Mouse (Mus musculus): ENCODE results near the gene Tapt1.
"Not testable (repeated sequence)": the region's sequence is repeated elsewhere in the genome, so short reads cannot be mapped to it uniquely, and the experiment has no call there.

Tapt1 gene

DNA sequence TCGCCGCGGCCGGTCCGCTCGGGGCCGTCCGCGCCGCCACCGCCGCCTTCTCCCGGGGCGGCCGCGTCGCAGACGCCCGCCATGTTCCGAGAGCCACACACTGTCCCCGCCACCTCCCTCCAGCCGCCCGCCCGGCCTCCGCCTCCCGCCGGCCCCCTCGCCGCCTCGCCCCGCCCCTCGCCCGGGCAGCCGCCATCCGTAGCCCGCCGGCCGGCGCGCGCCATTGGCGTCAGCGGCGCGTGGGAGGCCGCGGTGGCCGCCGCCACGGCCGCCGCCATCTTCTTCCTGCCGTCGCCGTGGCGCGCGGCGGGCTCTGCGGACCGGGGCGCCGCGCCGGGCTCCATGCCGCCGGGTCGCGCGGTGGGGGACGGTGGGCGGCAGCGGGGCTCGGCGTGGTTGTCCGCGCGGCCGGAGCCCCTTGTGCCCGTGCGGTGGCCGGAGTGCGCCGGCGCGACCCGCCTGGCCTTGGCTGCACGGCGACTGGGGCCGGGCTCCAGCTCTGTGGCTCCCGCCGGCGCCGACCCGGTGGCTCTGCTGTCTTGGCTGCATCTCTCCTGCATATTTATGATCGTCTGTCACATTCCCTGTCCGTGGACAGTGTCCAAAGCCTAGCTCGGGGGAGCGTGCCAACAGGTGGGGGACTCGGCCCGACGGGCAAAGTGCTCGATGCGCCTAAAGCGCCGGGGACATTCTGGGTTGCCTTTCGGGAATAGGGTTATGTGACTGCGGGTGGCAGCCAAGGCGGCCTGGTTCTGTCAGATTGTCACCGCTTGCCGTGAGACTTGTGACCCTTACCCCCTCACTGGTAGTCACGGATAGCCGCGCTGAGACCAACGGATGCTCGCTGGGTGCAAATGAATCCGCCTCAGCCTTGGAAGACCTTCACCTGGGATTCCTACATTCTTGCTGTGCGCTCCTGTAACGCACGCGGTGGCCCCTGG, at the start of gene Tapt1:
Tapt1 (minus strand) TSS at position 106 of the 941 bp plus-strand sequence.
- peak; percentile 84 to 86 for DNase-seq (ENCODE audit: low spot score in 2 of 2)

GRCm38 (mm10) chr5:44271564-44271963, 45.1 kb upstream of the Tapt1 start:
- no peak for DNase-seq (ENCODE audit: low spot score in 2 of 2)

GRCm38 (mm10) chr5:44268524-44268923, 42.1 kb upstream of the Tapt1 start:
- DNase-seq (ENCODE audit: low spot score in 2 of 2), result not testable (repeated sequence)

GRCm38 (mm10) chr5:44261691-44262090, 35.3 kb upstream of the Tapt1 start:
- no peak for DNase-seq (ENCODE audit: low spot score in 2 of 2)

GRCm38 (mm10) chr5:44261172-44261571, 34.7 kb upstream of the Tapt1 start:
- no peak for DNase-seq (ENCODE audit: low spot score in 2 of 2)

GRCm38 (mm10) chr5:44259678-44260077, 33.3 kb upstream of the Tapt1 start:
- no peak for DNase-seq (ENCODE audit: low spot score in 2 of 2)

DNA sequence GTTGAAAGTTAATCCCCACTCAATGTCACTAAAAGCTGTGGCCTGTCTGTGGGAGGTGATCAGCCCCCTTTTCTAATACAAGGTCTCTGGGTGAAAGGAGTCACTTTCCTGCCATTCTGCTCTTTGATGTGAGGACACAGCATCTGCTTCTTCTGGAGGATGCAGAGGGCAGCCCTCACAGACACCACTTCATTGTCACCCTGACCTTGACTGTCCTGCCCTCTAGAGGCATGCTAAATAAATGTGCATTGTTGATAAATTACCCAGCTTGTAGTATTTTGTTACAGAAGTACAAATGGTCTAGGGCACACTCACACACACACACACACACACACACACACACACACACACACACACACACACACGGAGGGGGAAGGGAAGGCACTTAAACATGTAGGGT, 31.7 kb upstream of the Tapt1 start:
- no peak for DNase-seq (ENCODE audit: low spot score in 2 of 2)

DNA sequence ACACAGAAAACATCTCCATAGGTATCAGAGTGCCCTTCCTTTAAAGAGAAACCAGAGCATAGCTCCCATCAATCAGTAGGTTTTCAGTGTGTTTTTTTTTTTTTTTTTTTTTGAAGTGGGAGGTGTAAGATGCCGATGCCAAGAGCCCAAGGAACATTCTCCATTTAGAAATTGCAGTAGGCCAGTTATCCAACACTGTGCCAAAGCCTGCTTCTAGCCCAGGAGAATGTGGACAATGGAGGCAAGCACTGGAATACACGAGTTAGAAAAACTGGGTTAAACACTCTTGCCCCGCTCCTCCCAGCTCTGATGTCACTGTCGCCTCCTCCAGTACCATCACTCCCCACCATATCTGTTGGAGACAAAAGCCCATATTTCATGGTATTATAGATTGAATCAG, 31.0 kb upstream of the Tapt1 start:
- DNase-seq (ENCODE audit: low spot score in 2 of 2), result no peak

DNA sequence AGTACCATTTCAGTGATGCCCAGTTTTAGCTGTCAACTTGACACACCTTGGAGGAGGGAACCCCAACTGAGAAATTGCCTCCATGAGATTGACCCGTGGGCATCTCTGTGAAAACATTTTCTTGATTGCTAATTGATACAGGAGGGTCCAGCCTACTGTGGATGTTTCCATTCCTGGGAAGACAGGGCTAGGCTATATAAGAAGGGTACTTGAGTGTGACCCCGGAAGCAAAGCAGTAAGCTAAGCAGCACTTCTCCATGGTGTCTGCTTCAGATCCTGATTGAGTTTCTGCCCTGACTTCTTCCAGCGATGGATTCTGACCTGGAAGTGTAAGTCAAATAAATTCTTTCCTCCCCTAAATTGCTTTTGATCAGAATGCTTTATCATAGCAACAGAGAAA, 30.1 kb upstream of the Tapt1 start:
- no peak for DNase-seq (ENCODE audit: low spot score in 2 of 2)

GRCm38 (mm10) chr5:44255756-44256398, 29.5 kb upstream of the Tapt1 start:
- no peak for DNase-seq (ENCODE audit: low spot score in 2 of 2)

GRCm38 (mm10) chr5:44253449-44253848, 27.0 kb upstream of the Tapt1 start:
- DNase-seq (ENCODE audit: low spot score in 2 of 2), result no peak

DNA sequence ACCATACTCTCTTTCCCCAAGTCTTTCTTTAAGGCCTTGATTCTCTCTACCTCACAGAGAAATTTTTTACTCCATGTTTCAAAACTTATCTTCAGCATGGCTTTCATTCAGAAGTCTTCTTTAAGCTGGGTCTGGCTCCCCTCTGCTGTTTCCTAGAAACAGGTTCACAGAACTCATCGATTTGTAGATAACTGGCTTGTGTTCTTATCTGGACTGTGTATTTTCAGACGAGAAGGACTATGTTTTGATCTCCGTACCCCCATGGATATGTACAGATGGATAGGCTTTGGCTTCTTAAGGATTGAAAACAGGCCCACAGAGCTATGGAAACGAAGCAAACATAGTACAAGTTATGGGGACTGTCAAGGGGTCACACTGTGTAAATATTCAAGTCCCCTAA, 26.0 kb upstream of the Tapt1 start:
- no peak for DNase-seq (ENCODE audit: low spot score in 2 of 2)

- DNase-seq (ENCODE audit: low spot score in 2 of 2), result no peak
These were observed 24.0 kb upstream of the Tapt1 start for GRCm38 (mm10) chr5:44250211-44250955.

DNA sequence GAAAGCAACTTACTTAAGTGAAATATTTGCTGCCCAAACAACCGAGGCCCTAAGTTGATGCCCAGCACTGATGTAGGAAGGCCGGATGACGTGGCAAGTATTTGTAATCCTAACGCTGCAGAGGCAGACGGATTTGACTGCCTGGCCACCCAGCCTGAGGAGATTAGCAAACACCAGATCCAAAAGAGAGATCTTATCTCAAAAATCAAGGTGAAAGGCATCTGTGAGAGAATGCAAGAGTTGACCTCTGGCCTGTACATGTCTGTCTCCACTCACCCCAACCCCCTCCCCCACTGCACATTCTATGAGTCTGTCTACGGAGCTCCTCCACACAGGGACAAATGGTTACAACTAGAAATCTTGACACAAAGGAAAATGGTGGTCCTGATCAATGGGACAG, 22.9 kb upstream of the Tapt1 start:
- DNase-seq (ENCODE audit: low spot score in 2 of 2), result no peak

GRCm38 (mm10) chr5:44246493-44247217, 20.2 kb upstream of the Tapt1 start:
- no peak for DNase-seq (ENCODE audit: low spot score in 2 of 2)

DNA sequence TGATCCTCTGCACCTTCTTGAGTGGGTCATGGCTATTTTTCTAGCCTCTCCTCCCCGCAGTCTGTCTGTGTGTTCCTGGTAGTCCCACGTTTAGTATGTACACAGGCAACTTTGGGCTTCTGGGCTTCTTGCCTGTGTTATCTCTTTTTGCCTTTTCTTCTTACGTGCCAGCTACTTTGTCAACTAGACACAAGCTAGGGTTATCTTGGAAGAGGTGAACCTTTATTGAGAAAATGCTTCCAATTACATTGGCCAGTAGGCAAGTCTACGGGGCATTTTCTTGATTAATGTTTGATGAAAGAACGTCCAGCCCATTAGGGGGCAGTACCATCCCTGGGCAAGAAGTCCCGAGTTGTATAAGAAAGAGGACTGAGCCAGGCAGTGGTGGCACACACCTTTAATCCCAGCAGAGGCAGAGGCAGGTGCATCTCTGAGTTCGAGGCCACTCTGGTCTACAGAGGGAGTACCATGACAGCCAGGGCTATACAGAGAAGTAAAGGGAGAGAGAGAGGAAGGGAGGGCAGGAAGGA, 18.5 kb upstream of the Tapt1 start:
- DNase-seq (ENCODE audit: low spot score in 2 of 2), result no peak

- no peak for DNase-seq (ENCODE audit: low spot score in 2 of 2)
These were observed 16.4 kb upstream of the Tapt1 start for GRCm38 (mm10) chr5:44242828-44243227.

GRCm38 (mm10) chr5:44241726-44242125, 15.3 kb upstream of the Tapt1 start:
- no peak for DNase-seq (ENCODE audit: low spot score in 2 of 2)

GRCm38 (mm10) chr5:44239187-44240136, 13.0 kb upstream of the Tapt1 start:
- no peak for DNase-seq (ENCODE audit: low spot score in 2 of 2)

DNA sequence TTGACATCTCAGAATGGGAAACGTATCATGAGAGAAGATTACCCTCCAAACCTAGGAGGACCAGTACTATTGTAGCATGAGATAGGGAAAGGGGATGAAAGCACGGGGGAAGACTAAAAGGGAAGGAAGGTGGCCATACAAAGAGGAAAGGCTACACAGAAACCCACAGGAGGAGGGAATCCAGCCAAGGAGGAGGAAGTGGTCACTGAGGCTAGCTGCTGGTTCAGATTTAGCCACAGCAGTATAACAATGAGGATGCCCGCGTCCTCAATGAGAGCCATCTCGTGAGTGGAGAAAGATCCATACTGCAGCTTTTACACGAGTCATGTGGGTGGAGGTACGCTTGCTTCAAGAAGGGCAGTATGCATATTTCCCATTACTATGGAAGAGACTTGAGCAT, 11.8 kb upstream of the Tapt1 start:
- DNase-seq (ENCODE audit: low spot score in 2 of 2), result no peak
